9 mouse cellular contexts compared by ENCODE assay signal in genomic region chr19:11817586-11817985, GRCm38 (mm10). TPM values are rescaled to one million over a fixed set of nuclear protein-coding genes. Genes with fewer than 3 reads are reported as not detected.
DNase-seq lines count a peak whose midpoint lies in the region; ATAC-seq and TF ChIP-seq lines count a peak whose summit lies in the region.
"Had no signal": no experiment of that assay in that cellular context is flagged by ENCODE, and none has a peak within 500 bp of the region (broad histone marks: within the 10 kb centered on the region; RNA-seq: fewer than 3 reads in every experiment).

No protein-coding gene starts in this region.

- H3K4me3 ChIP-seq in left cerebral cortex, adult 2 months, result peak overlapping the region; percentile 87
- H3K4me3 ChIP-seq in embryonic facial prominence, embryonic 14.5 days (ENCODE audit: low read depth, low read length), result peak overlapping the region; percentile 65; the same call in 1 of the 2 replicates
- peak overlapping the region; percentile 70 for H3K4me3 ChIP-seq in limb, embryonic 10.5 days

- H3K4me1 ChIP-seq in embryonic facial prominence, embryonic 14.5 days (ENCODE audit: control insufficient read depth, insufficient read depth, low read length), result no peaks in the 10 kb centered on the region
- peaks cover 16% of the 10 kb centered on the region for H3K4me1 ChIP-seq in limb, embryonic 10.5 days

- ATAC-seq in embryonic facial prominence, embryonic 14.5 days (ENCODE audit: low read depth), result no peak

- no peaks in the 10 kb centered on the region for H3K36me3 ChIP-seq in embryonic facial prominence, embryonic 14.5 days (ENCODE audit: control insufficient read depth, insufficient read depth, low read length)
- no peaks in the 10 kb centered on the region for H3K36me3 ChIP-seq in limb, embryonic 10.5 days

- no peak for DNase-seq in left cerebral cortex, adult 2 months (ENCODE audit: extremely low spot score in 1 of 2, low spot score in 2 of 2)
- DNase-seq in left cerebral cortex, adult 8-10 months (ENCODE audit: low spot score in 2 of 2), result no peak
- no peak for DNase-seq in embryonic facial prominence, embryonic 14.5 days (ENCODE audit: low spot score)
- peak; percentile 33 for DNase-seq in limb, embryonic 10.5 days (ENCODE audit: low spot score)
- DNase-seq in retina, embryonic 14.5 days (ENCODE audit: low spot score), result peak; percentile 13
- DNase-seq in left cerebral cortex, adult 11 months (ENCODE audit: low spot score), result no peak
- DNase-seq in left cerebral cortex, postnatal 10 days (ENCODE audit: extremely low spot score in 1 of 2, low spot score in 2 of 2), result no peak
- DNase-seq in urinary bladder, postnatal 4 days (ENCODE audit: low spot score in 2 of 2), result no peak

- 12% methylated on average over 5 of the region's 5 CpGs for WGBS in embryonic facial prominence, embryonic 14.5 days
- 5% methylated on average over 5 of the region's 5 CpGs for WGBS in limb, embryonic 10.5 days

- H3K27me3 ChIP-seq in embryonic facial prominence, embryonic 14.5 days (replicated peaks; ENCODE audit: control insufficient read depth, insufficient read depth, low read length), result peaks cover 43% of the 10 kb centered on the region
- peaks cover 54% of the 10 kb centered on the region for H3K27me3 ChIP-seq in limb, embryonic 10.5 days (ENCODE audit: low read depth, poor library complexity, severe bottlenecking)

- TF ChIP-seq CTCF in left cerebral cortex, adult 2 months (IDR thresholded peaks at IDR 0.05), result no peak

- intact Hi-C loops in left cerebral cortex, adult 2 months (cut with DNase I), result loop anchor here (5.0 kb wide), 1 partner anchor 195 kb away; no protein-coding TSS in a partner anchor
- intact Hi-C loops in left cerebral cortex, postnatal 10 days (cut with DNase I), result loop anchor here (5.0 kb wide), 1 partner anchor 95 kb away; the partner anchor contains the start of gene Patl1

- peak overlapping the region; percentile 89; the same call in 1 of the 2 replicates for H3K27ac ChIP-seq in left cerebral cortex, adult 2 months
- no peak overlapping the region for H3K27ac ChIP-seq in embryonic facial prominence, embryonic 14.5 days (replicated peaks; ENCODE audit: low read depth, low read length)
- H3K27ac ChIP-seq in limb, embryonic 10.5 days, result no peak overlapping the region

- no peak overlapping the region; the same call in 1 of the 2 replicates for H3K9ac ChIP-seq in embryonic facial prominence, embryonic 14.5 days (ENCODE audit: low read depth, low read length)

- H3K9me3 ChIP-seq in embryonic facial prominence, embryonic 14.5 days (ENCODE audit: control insufficient read depth, low read length), result no peaks in the 10 kb centered on the region
- H3K9me3 ChIP-seq in limb, embryonic 10.5 days (replicated peaks), result no peaks in the 10 kb centered on the region

- H3K4me2 ChIP-seq in embryonic facial prominence, embryonic 14.5 days (ENCODE audit: low read depth, low read length), result peak overlapping the region; percentile 57

RNA-seq across cellular contexts. Expression of gene Stx3, which starts 1.6 kb away (rescaled TPM):
- total RNA-seq in left cerebral cortex, adult 2 months (2021), result 10 to 100 TPM; 30.9 to 31.4 TPM
- total RNA-seq in left cerebral cortex, adult 8-10 months (2022), result 10 to 100 TPM; 27.7 to 33.8 (median 29.7) TPM
- 8.7 and 8.8 TPM in 2 replicates for polyA plus RNA-seq in embryonic facial prominence, embryonic 14.5 days (2014; fragmentation: Nextera tagmentation; extraction: Ambion mirVana)
- 5.6 and 6.3 TPM in 2 replicates for polyA plus RNA-seq in limb, embryonic 10.5 days (2016; fragmentation: Nextera tagmentation; extraction: Ambion mirVana)
- total RNA-seq in left cerebral cortex, postnatal 10 days (2021), result 10 to 100 TPM; 17.7 to 17.8 TPM

RNA-seq across cellular contexts. Expression of gene Olfr1417, which starts 21.4 kb away (rescaled TPM):
- total RNA-seq in left cerebral cortex, adult 2 months (2021), result not detected
- not detected for total RNA-seq in left cerebral cortex, adult 8-10 months (2022)
- polyA plus RNA-seq in embryonic facial prominence, embryonic 14.5 days (2014; fragmentation: Nextera tagmentation; extraction: Ambion mirVana), result not detected in 2 replicates
- polyA plus RNA-seq in limb, embryonic 10.5 days (2016; fragmentation: Nextera tagmentation; extraction: Ambion mirVana), result 0.06 TPM in 1 of 2 replicates, not detected in the other
- not detected for total RNA-seq in left cerebral cortex, postnatal 10 days (2021)
- polyA plus RNA-seq: testis, adult 2 months had no signal

RNA-seq across cellular contexts. Expression of gene Olfr1418, which starts 43.3 kb away (rescaled TPM):
- total RNA-seq in left cerebral cortex, adult 2 months (2021), result not detected
- total RNA-seq in left cerebral cortex, adult 8-10 months (2022), result not detected
- not detected in 2 replicates for polyA plus RNA-seq in embryonic facial prominence, embryonic 14.5 days (2014; fragmentation: Nextera tagmentation; extraction: Ambion mirVana)
- polyA plus RNA-seq in limb, embryonic 10.5 days (2016; fragmentation: Nextera tagmentation; extraction: Ambion mirVana), result not detected in 2 replicates
- not detected for total RNA-seq in left cerebral cortex, postnatal 10 days (2021)
- polyA plus RNA-seq: testis, adult 2 months had no signal

RNA-seq across cellular contexts. Expression of gene Mrpl16, which starts 47.4 kb away (rescaled TPM):
- 10 to 100 TPM; 36.8 to 37.9 TPM for total RNA-seq in left cerebral cortex, adult 2 months (2021)
- 10 to 100 TPM; 36.1 to 45.6 (median 42.7) TPM for total RNA-seq in left cerebral cortex, adult 8-10 months (2022)
- 48.9 and 51.9 TPM in 2 replicates for polyA plus RNA-seq in embryonic facial prominence, embryonic 14.5 days (2014; fragmentation: Nextera tagmentation; extraction: Ambion mirVana)
- 54.2 and 63.0 TPM in 2 replicates for polyA plus RNA-seq in limb, embryonic 10.5 days (2016; fragmentation: Nextera tagmentation; extraction: Ambion mirVana)
- 10 to 100 TPM; 48.3 to 50.1 TPM for total RNA-seq in left cerebral cortex, postnatal 10 days (2021)

RNA-seq across cellular contexts. Expression of gene Olfr1419, which starts 57.3 kb away (rescaled TPM):
- total RNA-seq in left cerebral cortex, adult 2 months (2021), result not detected
- under 1 TPM in 1 of 4 experiments, not detected in 3; 0.13 TPM for total RNA-seq in left cerebral cortex, adult 8-10 months (2022)
- polyA plus RNA-seq in embryonic facial prominence, embryonic 14.5 days (2014; fragmentation: Nextera tagmentation; extraction: Ambion mirVana), result not detected in 2 replicates
- not detected in 2 replicates for polyA plus RNA-seq in limb, embryonic 10.5 days (2016; fragmentation: Nextera tagmentation; extraction: Ambion mirVana)
- total RNA-seq in left cerebral cortex, postnatal 10 days (2021), result not detected

Comparison
In these comparisons a context has a peak if more than half of its experiments do, and no peak if none do; other contexts are left out.
1. DNase-seq: peak in limb, embryonic 10.5 days (single experiment) and retina, embryonic 14.5 days (single experiment); none in left cerebral cortex, adult 2 months (0 of 2), left cerebral cortex, adult 8-10 months (0 of 2), embryonic facial prominence, embryonic 14.5 days (single experiment), left cerebral cortex, adult 11 months (single experiment), left cerebral cortex, postnatal 10 days (0 of 2) and urinary bladder, postnatal 4 days (0 of 2).
2. Peak in every context shown above with its lines, with median percentiles within 50 percentile points of each other: H3K4me3 ChIP-seq.